Mouse (Mus musculus) spleen, adult 2 months (tissue): Measurements from ENCODE around the gene Irx6.

Source experiments
- CTCF ChIP-seq: fragments of 200-500 bp; IDR thresholded peaks from 2 replicates; pipeline ENCODE4 v1.5.1; 2011; ENCODE audit warnings: mild to moderate bottlenecking, inconsistent platforms; ENCODE audit not compliant: insufficient read depth, insufficient read length, insufficient replicate concordance; ENCODE audit errors: extremely low read depth
- POLR2A ChIP-seq: fragments of 200-500 bp; IDR thresholded peaks from 2 replicates; pipeline ENCODE4 v1.6.1; 2011; ENCODE audit warnings: low read depth, low read length, inconsistent platforms

DNA sequence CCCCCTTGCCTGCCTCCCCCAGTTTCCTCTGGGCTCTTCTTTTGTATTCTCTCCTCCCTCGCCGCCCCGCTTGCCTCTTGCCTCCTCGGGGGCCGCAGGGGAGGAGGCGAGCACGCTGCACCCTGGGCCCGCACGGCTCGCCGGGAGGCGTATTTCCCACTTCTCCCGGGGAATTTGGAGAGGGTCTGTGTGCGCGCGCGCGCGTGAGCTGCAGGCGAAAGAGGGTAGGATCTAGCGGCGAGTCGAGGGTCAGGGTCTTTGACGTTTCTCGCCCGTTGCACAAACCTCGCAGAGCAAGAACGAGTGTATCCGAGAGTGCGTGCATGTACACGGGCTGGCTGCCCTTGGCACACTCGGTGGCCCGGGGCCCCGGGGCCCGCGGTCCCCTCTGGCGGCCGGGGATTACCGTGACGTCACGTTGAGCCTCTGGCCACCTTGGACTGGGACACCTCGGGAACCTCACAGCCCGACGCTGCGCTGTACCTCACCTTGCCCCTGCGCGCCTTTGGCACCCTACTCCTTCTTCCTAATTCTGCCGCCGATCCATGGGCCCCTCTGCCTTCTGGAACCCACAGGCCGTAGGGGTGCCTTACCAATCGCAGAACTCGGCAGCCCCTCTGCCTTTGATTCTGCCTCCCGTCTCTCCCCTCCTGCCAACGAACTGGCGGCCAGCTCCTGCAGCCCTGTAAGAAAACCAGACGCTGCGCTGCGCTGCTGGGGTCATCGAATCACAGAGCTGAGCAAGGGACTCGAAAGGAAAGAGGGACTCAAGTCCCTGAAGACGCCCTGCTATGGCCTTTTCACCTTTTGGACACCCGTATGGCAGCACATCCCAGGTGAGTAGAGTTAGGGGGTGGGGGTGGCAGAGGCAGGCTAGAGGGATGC is at the start of gene Irx6:
- TF ChIP-seq CTCF: no peak
- no peak for TF ChIP-seq POLR2A
